Comparison of ENCODE assay signal across 9 mouse cellular contexts in the genomic region with DNA sequence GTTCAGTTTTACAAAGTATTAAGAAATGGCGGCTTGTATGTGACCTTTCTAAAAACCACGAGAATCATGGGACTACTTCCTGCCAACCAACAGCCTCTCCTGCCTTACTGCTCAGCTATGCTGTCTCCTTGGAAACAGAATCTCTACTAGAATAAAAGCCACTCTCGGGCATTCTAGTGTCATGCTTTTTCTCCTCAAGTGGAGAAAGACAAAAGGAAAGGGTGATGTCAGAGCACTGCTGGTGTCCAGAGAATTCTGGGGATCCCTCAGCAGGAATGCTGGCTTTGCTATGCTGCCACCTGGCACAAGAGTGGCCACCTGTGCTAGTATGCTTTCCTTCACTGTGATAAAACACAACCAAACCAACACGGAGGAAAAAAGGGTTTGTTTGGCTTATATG. TPM values are rescaled to one million over a fixed set of nuclear protein-coding genes. Genes with fewer than 3 reads are reported as not detected.
DNase-seq lines count a peak whose midpoint lies in the region; ATAC-seq lines count a peak whose summit lies in the region.
"Had no signal": no experiment of that assay in that cellular context is flagged by ENCODE, and none has a peak within 500 bp of the region (broad histone marks: within the 10 kb centered on the region; RNA-seq: fewer than 3 reads in every experiment).

No protein-coding gene starts in this region.

- no peaks in the 10 kb centered on the region for H3K27me3 ChIP-seq in heart, embryonic 15.5 days
- no peaks in the 10 kb centered on the region for H3K27me3 ChIP-seq in hindbrain, embryonic 12.5 days
- H3K27me3 ChIP-seq in neural tube, embryonic 14.5 days (ENCODE audit: control insufficient read depth, insufficient read depth, low read length) = no peaks in the 10 kb centered on the region
- H3K27me3 ChIP-seq in embryonic facial prominence, embryonic 10.5 days (replicated peaks; ENCODE audit: low read depth, poor library complexity, severe bottlenecking) = no peaks in the 10 kb centered on the region

- H3K9me3 ChIP-seq in heart, embryonic 15.5 days (replicated peaks) = no peaks in the 10 kb centered on the region
- no peaks in the 10 kb centered on the region for H3K9me3 ChIP-seq in hindbrain, embryonic 12.5 days (replicated peaks)
- no peaks in the 10 kb centered on the region for H3K9me3 ChIP-seq in neural tube, embryonic 14.5 days (ENCODE audit: control insufficient read depth, low read length)
- no peaks in the 10 kb centered on the region for H3K9me3 ChIP-seq in embryonic facial prominence, embryonic 10.5 days

- WGBS in heart, embryonic 15.5 days = 16% methylated on average over 4 of the region's 4 CpGs
- 17% methylated on average over 4 of the region's 4 CpGs for WGBS in hindbrain, embryonic 12.5 days
- WGBS in neural tube, embryonic 14.5 days = 5% methylated on average over 4 of the region's 4 CpGs
- WGBS in embryonic facial prominence, embryonic 10.5 days = 27% methylated on average over 4 of the region's 4 CpGs

- ATAC-seq in heart, embryonic 15.5 days (replicated peaks; ENCODE audit: insufficient number of reproducible peaks, insufficient read depth, low FRiP score, low read depth) = no peak
- ATAC-seq in hindbrain, embryonic 12.5 days (ENCODE audit: low FRiP score) = 0 out of 2 replicates have a peak, but pooled peaks have one; percentile 46
- ATAC-seq in neural tube, embryonic 14.5 days (ENCODE audit: low read depth) = peak; percentile 71; the same call in 1 of the 2 replicates

- peak overlapping the region; percentile 18 for H3K27ac ChIP-seq in heart, embryonic 15.5 days
- H3K27ac ChIP-seq in hindbrain, embryonic 12.5 days = no peak overlapping the region
- H3K27ac ChIP-seq in neural tube, embryonic 14.5 days (ENCODE audit: low read depth, low read length) = no peak overlapping the region
- no peak overlapping the region for H3K27ac ChIP-seq in embryonic facial prominence, embryonic 10.5 days (replicated peaks)
- H3K27ac ChIP-seq: liver, embryonic 14.5 days had no signal

- no peak overlapping the region for H3K4me2 ChIP-seq in heart, embryonic 15.5 days
- no peak overlapping the region for H3K4me2 ChIP-seq in hindbrain, embryonic 12.5 days (replicated peaks)
- H3K4me2 ChIP-seq in neural tube, embryonic 14.5 days (ENCODE audit: low read depth, low read length) = no peak overlapping the region

- peaks cover 18% of the 10 kb centered on the region for H3K36me3 ChIP-seq in heart, embryonic 15.5 days
- H3K36me3 ChIP-seq in hindbrain, embryonic 12.5 days = no peaks in the 10 kb centered on the region
- H3K36me3 ChIP-seq in neural tube, embryonic 14.5 days (ENCODE audit: control insufficient read depth, insufficient read depth, low read length) = no peaks in the 10 kb centered on the region
- peaks cover 4% of the 10 kb centered on the region; the same call in 1 of the 2 replicates for H3K36me3 ChIP-seq in embryonic facial prominence, embryonic 10.5 days (replicated peaks)

- no peak overlapping the region for H3K9ac ChIP-seq in heart, embryonic 15.5 days
- no peak overlapping the region for H3K9ac ChIP-seq in hindbrain, embryonic 12.5 days
- H3K9ac ChIP-seq in neural tube, embryonic 14.5 days (replicated peaks; ENCODE audit: low read depth, low read length) = no peak overlapping the region
- H3K9ac ChIP-seq: liver, embryonic 14.5 days had no signal

- no peak overlapping the region for H3K4me3 ChIP-seq in heart, embryonic 15.5 days
- H3K4me3 ChIP-seq in hindbrain, embryonic 12.5 days = no peak overlapping the region
- no peak overlapping the region for H3K4me3 ChIP-seq in neural tube, embryonic 14.5 days (ENCODE audit: low read depth, low read length)
- H3K4me3 ChIP-seq in embryonic facial prominence, embryonic 10.5 days = no peak overlapping the region

- DNase-seq in heart, adult 11 months = no peak
- peak; percentile 37 to 61 for DNase-seq in cerebellum, postnatal 14 days
- no peak for DNase-seq in embryonic facial prominence, embryonic 10.5 days (ENCODE audit: low spot score)
- DNase-seq in kidney, postnatal 14 days = no peak
- DNase-seq in thymus, postnatal 10 days (ENCODE audit: low spot score in 2 of 2) = no peak

- peaks cover 16% of the 10 kb centered on the region for H3K4me1 ChIP-seq in heart, embryonic 15.5 days (replicated peaks)
- peaks cover 13% of the 10 kb centered on the region for H3K4me1 ChIP-seq in hindbrain, embryonic 12.5 days
- peaks cover 10% of the 10 kb centered on the region for H3K4me1 ChIP-seq in neural tube, embryonic 14.5 days (ENCODE audit: control insufficient read depth, insufficient read depth, low read length)
- H3K4me1 ChIP-seq in embryonic facial prominence, embryonic 10.5 days = peaks cover 10% of the 10 kb centered on the region

RNA-seq across cellular contexts. Expression of gene Akap2, which starts 57.0 kb away (rescaled TPM):
- 40.0 and 48.5 TPM in 2 replicates for polyA plus RNA-seq in heart, embryonic 15.5 days (2015; fragmentation: Nextera tagmentation; extraction: Ambion mirVana)
- polyA plus RNA-seq in hindbrain, embryonic 12.5 days (2016; fragmentation: Nextera tagmentation; extraction: Ambion mirVana) = 29.9 and 31.5 TPM in 2 replicates
- polyA plus RNA-seq in neural tube, embryonic 14.5 days (2014; fragmentation: Nextera tagmentation; extraction: Ambion mirVana) = 8.6 and 12.0 TPM in 2 replicates
- polyA plus RNA-seq in embryonic facial prominence, embryonic 10.5 days (2016; fragmentation: Nextera tagmentation; extraction: Ambion mirVana) = 21.3 and 24.7 TPM in 2 replicates

Comparison
In these comparisons a context has a peak if more than half of its experiments do, and no peak if none do; other contexts are left out.
1. DNase-seq: peak in cerebellum, postnatal 14 days (2 of 2); none in heart, adult 11 months (single experiment), embryonic facial prominence, embryonic 10.5 days (single experiment), kidney, postnatal 14 days (single experiment) and thymus, postnatal 10 days (0 of 2).